In the genomic region with DNA sequence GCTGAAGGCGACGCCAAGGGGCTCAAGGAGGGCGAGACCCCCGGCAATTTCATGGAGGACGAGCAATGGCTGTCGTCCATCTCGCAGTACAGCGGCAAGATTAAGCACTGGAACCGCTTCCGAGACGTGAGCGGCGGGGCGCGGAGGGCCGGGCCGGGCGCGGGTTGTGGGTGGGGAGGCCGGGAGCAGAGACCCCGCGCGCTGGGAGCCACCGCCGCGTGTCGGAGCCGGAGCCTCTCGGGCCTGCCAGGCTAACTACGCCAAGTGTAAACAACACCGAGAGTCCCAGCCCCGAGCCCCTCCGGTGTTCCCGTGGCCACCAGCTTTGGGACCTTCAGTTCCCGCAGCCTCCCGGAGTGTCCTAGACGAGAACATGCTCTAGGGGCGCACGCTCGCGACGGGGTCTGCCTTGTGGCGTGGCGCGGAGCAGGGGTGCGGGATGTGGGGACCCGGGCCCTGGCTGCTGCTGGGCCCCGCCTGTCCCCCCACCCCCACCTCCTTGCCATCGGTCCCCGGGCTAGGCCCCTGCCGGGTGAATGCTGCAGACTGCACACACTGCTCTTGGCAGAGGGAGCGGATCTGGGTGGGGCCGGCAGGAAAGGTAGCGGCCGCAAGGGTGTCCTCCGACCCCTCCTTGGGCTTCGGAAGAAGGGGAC, we compare ENCODE assay signal across 8 mouse cellular contexts. TPM values are rescaled to one million over a fixed set of nuclear protein-coding genes. Genes with fewer than 3 reads are reported as not detected.
DNase-seq lines count a peak whose midpoint lies in the region; ATAC-seq and TF ChIP-seq lines count a peak whose summit lies in the region.

No protein-coding gene starts in this region.

- TF ChIP-seq CTCF in kidney, adult 2 months (conservative IDR thresholded peaks at IDR 0.05; ENCODE audit: insufficient read depth, insufficient read length, low read depth, low read length) = no peak

- no peaks in the 10 kb centered on the region for H3K4me1 ChIP-seq in kidney, adult 2 months (ENCODE audit: control insufficient read depth, insufficient read depth, low read length)
- peaks cover 16% of the 10 kb centered on the region for H3K4me1 ChIP-seq in embryonic facial prominence, embryonic 13.5 days
- H3K4me1 ChIP-seq in heart, embryonic 15.5 days (replicated peaks) = peaks cover 23% of the 10 kb centered on the region

- no peak overlapping the region for H3K27ac ChIP-seq in kidney, adult 2 months (ENCODE audit: insufficient read depth, low read depth, low read length)
- H3K27ac ChIP-seq in embryonic facial prominence, embryonic 13.5 days = no peak overlapping the region
- H3K27ac ChIP-seq in heart, embryonic 15.5 days = 0 out of 2 replicates have a peak overlapping the region, but pooled peaks have one; percentile 3

- no peaks in the 10 kb centered on the region; the same call in 1 of the 2 replicates for H3K27me3 ChIP-seq in kidney, adult 2 months (replicated peaks; ENCODE audit: control insufficient read depth, insufficient read depth, low read length)
- peaks cover 72% of the 10 kb centered on the region for H3K27me3 ChIP-seq in embryonic facial prominence, embryonic 13.5 days
- peaks cover 84% of the 10 kb centered on the region for H3K27me3 ChIP-seq in heart, embryonic 15.5 days

- peak overlapping the region; percentile 76 for H3K9ac ChIP-seq in embryonic facial prominence, embryonic 13.5 days
- H3K9ac ChIP-seq in heart, embryonic 15.5 days = peak overlapping the region; percentile 54

- no peaks in the 10 kb centered on the region for H3K9me3 ChIP-seq in embryonic facial prominence, embryonic 13.5 days
- no peaks in the 10 kb centered on the region for H3K9me3 ChIP-seq in heart, embryonic 15.5 days (replicated peaks)

- under 1% methylated on average over 57 of the region's 57 CpGs for WGBS in kidney, adult 2 months
- under 1% methylated on average over 57 of the region's 57 CpGs for WGBS in embryonic facial prominence, embryonic 13.5 days
- under 1% methylated on average over 57 of the region's 57 CpGs for WGBS in heart, embryonic 15.5 days

- peak overlapping the region; percentile 46 for H3K4me3 ChIP-seq in kidney, adult 2 months (ENCODE audit: insufficient read depth, low read depth, low read length)
- peak overlapping the region; percentile 63 for H3K4me3 ChIP-seq in embryonic facial prominence, embryonic 13.5 days
- peak overlapping the region; percentile 65 for H3K4me3 ChIP-seq in heart, embryonic 15.5 days

- peak; percentile 15 for DNase-seq in kidney, adult 2 months
- no peak for DNase-seq in kidney, adult 11 months
- DNase-seq in adrenal gland, postnatal 14 days = peak; percentile 67
- peak; percentile 70 to 79 for DNase-seq in kidney, postnatal 4 days
- peak; percentile 51 for DNase-seq in lung, postnatal 36 days
- peak; percentile 66 for DNase-seq in right cerebral cortex, postnatal 14 days

- H3K36me3 ChIP-seq in kidney, adult 2 months (ENCODE audit: control insufficient read depth, insufficient read depth, low read length) = no peaks in the 10 kb centered on the region
- no peaks in the 10 kb centered on the region for H3K36me3 ChIP-seq in embryonic facial prominence, embryonic 13.5 days
- H3K36me3 ChIP-seq in heart, embryonic 15.5 days = no peaks in the 10 kb centered on the region

- H3K4me2 ChIP-seq in embryonic facial prominence, embryonic 13.5 days = peak overlapping the region; percentile 98
- H3K4me2 ChIP-seq in heart, embryonic 15.5 days = peak overlapping the region; percentile 98

- TF ChIP-seq POLR2A in kidney, adult 2 months (IDR thresholded peaks at IDR 0.05; ENCODE audit: low read depth, low read length) = no peak

- ATAC-seq in embryonic facial prominence, embryonic 13.5 days (ENCODE audit: insufficient number of reproducible peaks, insufficient read depth, low FRiP score, low TSS enrichment, low read depth) = peak; percentile 48
- peak; percentile 47 for ATAC-seq in heart, embryonic 15.5 days (replicated peaks; ENCODE audit: insufficient number of reproducible peaks, insufficient read depth, low FRiP score, low read depth)

RNA-seq across cellular contexts. Expression of a gene that starts 0.6 kb away (rescaled TPM):
- 1.7 and 2.3 TPM in 2 replicates for polyA plus RNA-seq in kidney, adult 2 months (2012; rRNA removed)
- total RNA-seq in adrenal gland, postnatal 14 days (2021) = 34.9 and 40.8 TPM in 2 replicates
- 7.2 and 7.3 TPM in 2 replicates for polyA plus RNA-seq in embryonic facial prominence, embryonic 13.5 days (2015; fragmentation: Nextera tagmentation; extraction: Ambion mirVana)
- 3.8 and 8.8 TPM in 2 replicates for polyA plus RNA-seq in heart, embryonic 15.5 days (2015; fragmentation: Nextera tagmentation; extraction: Ambion mirVana)
